Mouse (Mus musculus) testis, adult 10 weeks (tissue): Measurements from ENCODE around the gene Olfr470. TPM values are rescaled to one million over a fixed set of nuclear protein-coding genes. Genes with fewer than 3 reads are reported as not detected.

Source experiments
- polyA plus RNA-seq: library from polyadenylated mRNA; stranded (reverse); fragments of 350-450 nt; fragmentation: Illumina TruSeq; extraction: RNeasy Lipid Tissue Mini Kit (QIAGEN cat#74804); gene quantifications from one replicate; pipeline ENCODE4 v1.2.3, GENCODE M21; 2014; ENCODE audit warnings: low read depth, low replicate concordance

The Olfr470 gene
- 0.13 TPM for polyA plus RNA-seq

GRCm38 (mm10) chr7:107847390-107847789 lies at the start of gene Olfr470:
Olfr470 (minus strand) TSS chr7:107847490.

DNA sequence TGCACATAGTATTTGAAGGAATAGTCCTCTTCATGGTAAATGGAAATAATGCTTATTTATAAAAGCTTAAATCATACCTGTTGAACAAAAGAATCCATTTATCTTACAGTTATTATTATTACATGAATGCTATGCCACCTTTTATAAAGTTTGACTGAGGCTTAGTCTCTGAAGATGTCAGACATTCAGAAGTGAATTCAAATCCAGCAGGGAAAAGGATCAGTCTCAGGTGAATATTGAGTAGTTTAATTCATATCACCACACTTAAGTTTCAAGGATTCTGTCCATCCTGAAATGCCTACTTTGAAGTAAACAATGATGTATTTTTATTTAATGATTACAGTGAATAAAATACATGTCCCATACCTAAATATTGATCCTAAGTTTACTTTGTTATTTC lies 21.8 kb downstream of the Olfr470 start, which contains the start of gene Olfr469:
Olfr469 (minus strand) TSS at position 101 of the 400 bp plus-strand sequence.

GRCm38 (mm10) chr7:107811963-107812362 lies 35.3 kb downstream of the Olfr470 start, which contains the start of gene Olfr467:
Olfr467 (plus strand) TSS chr7:107812263.

GRCm38 (mm10) chr7:107801108-107801507 lies 46.2 kb downstream of the Olfr470 start, which contains the start of gene Ovch2:
Ovch2 (minus strand) TSS chr7:107801208.

Other genes with a start within 250 kb of the Olfr470 start
- not detected for gene 5330417H12Rik, start 222.3 kb downstream of the Olfr470 start, polyA plus RNA-seq
- 12.4 TPM for gene Cyb5r2, start 89.5 kb downstream of the Olfr470 start, polyA plus RNA-seq
- not detected for gene Ovch2, start 46.3 kb downstream of the Olfr470 start, polyA plus RNA-seq
- not detected for gene Olfr467, start 35.2 kb downstream of the Olfr470 start, polyA plus RNA-seq
- not detected for gene Olfr469, start 21.9 kb downstream of the Olfr470 start, polyA plus RNA-seq
- not detected for gene Olfr472, start 50.4 kb upstream of the Olfr470 start, polyA plus RNA-seq
- not detected for gene Olfr473, start 83.0 kb upstream of the Olfr470 start, polyA plus RNA-seq
- not detected for gene Olfr474, start 107.2 kb upstream of the Olfr470 start, polyA plus RNA-seq
- not detected for gene Olfr476, start 117.3 kb upstream of the Olfr470 start, polyA plus RNA-seq
- not detected for gene Olfr477, start 139.2 kb upstream of the Olfr470 start, polyA plus RNA-seq
- not detected for gene Olfr478, start 186.5 kb upstream of the Olfr470 start, polyA plus RNA-seq
- gene Olfr479, start 203.2 kb upstream of the Olfr470 start, polyA plus RNA-seq: not detected
- not detected for gene Olfr480, start 219.9 kb upstream of the Olfr470 start, polyA plus RNA-seq
- not detected for gene Olfr481, start 232.4 kb upstream of the Olfr470 start, polyA plus RNA-seq